Mouse (Mus musculus) heart, adult 2 months (tissue): Measurements from ENCODE around the gene Smarcd3.

Source experiments
- CTCF ChIP-seq: fragments of 200-600 bp; IDR thresholded peaks from 2 replicates; pipeline ENCODE4 v1.8.1; 2022; ENCODE audit warnings: antibody characterized with exemption, mild to moderate bottlenecking, moderate library complexity
- EP300 ChIP-seq: fragments of 200-500 bp; IDR thresholded peaks from 2 replicates; pipeline ENCODE4 v1.6.1; 2011; ENCODE audit warnings: low read depth, low read length, control low read depth; ENCODE audit not compliant: insufficient read depth
- POLR2A ChIP-seq: fragments of 200-500 bp; IDR thresholded peaks from 2 replicates; pipeline ENCODE4 v1.6.1; 2011; ENCODE audit warnings: mild to moderate bottlenecking, low read depth, low read length, control low read depth; ENCODE audit not compliant: insufficient read depth

- TF ChIP-seq CTCF: no peak
- TF ChIP-seq EP300: no peak
- no peak for TF ChIP-seq POLR2A
Measured at GRCm38 (mm10) chr5:24635526-24636141, 11.4 kb upstream of the Smarcd3 start.
